Mouse (Mus musculus) erythroid progenitor cell, adult 5-6 weeks (primary cell): ENCODE results near the gene Mars. TPM values are rescaled to one million over a fixed set of nuclear protein-coding genes. Genes with fewer than 3 reads are reported as not detected.
"Not testable (repeated sequence)": the region's sequence is repeated elsewhere in the genome, so short reads cannot be mapped to it uniquely, and the experiment has no call there.

Experiments used
- ATAC-seq: replicated peaks from 2 replicates; pipeline ENCODE4 v1.8.0; 2016; ENCODE audit warnings: moderate number of reproducible peaks, mild to moderate bottlenecking, moderate TSS enrichment, inconsistent platforms; ENCODE audit not compliant: poor library complexity, low FRiP score, severe bottlenecking
- total RNA-seq, 2 experiments: library from RNA; stranded (forward) in 1 of 2; stranded (reverse) in 1 of 2; fragments of 150-400 nt in 1 of 2; fragments of 186-747, 209-891 nt in 1 of 2; gene quantifications; 2 replicates each; pipeline versions ENCODE4 v1.2.3 to v1.2.4; 2015 to 2017; ENCODE audit warnings: low replicate concordance in 2 of 2

Mars gene
- total RNA-seq, 2 experiments from 2014 or later = 80.9 to 98.9 TPM

DNA sequence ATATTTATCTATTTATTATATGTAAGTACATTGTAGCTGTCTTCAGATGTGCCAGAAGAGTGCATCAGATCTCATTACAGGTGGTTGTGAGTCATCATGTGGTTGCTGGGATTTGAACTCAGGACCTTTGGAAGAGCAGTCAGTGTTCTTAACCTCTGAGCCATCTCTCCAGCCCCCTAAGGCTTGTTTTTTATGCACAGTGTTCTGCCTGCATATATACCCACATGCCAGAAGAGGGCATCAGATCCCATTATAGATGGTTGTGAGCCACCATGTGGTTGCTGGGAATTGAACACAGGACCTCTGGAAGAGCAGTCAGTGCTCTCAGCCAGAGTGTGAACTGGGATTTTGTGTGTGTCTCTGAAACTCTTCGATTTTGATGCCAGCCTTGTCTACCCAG is 3.4 kb upstream of the Mars start:
- not testable (repeated sequence) for ATAC-seq

DNA sequence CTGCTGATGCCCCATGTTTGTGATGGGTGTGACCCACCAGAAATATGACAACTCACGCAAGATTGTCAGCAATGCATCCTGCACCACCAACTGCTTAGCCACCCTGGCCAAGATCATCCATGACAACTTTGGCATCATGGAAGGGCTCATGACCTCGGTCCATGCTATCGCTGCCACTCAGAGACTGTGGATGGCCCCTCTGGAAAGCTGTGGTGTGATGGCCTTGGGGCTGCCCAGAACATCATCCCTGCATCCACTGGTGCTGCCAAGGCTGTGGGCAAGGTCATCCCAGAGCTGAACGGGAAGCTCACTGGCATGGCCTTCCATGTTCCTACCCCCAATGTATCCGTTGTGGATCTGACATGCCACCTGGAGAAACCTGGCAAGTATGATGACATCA is 1.9 kb upstream of the Mars start:
- not testable (repeated sequence) for ATAC-seq

DNA sequence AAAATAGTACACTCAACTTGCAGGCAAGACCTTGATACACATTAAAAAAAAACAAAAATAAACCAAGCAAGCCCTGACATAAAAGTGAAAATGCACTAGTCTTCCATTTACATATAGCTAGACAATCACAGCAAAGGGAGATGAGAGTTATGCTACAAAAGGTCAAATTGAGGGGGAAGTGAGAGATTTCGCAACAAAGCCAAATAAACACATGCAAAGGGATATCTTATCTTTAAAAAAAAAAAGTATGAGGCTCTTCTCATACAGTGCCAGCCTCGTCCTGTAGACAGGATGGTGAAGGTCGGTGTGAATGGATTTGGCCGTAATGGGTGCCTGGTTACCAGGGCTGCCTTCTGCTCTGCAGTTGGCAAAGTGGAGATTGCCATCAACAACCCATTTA is 1.3 kb upstream of the Mars start:
- ATAC-seq = no peak

DNA sequence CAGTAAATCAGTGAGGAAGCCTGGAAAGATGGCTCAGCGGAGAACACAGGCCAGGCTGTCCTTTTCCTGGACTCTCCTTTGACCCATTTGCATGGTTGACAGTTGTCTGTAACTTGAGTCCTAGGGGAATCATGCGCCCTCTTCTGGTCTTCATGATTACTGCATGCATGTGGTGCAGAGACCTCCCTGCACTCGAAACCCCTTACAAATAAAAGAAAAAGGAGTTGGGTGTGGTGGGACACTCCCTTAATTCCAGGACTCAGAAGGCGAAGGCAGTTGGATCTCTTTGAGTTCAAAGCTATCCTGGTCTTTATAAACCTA is 730 bp upstream of the Mars start:
- ATAC-seq = peak; percentile 79

DNA sequence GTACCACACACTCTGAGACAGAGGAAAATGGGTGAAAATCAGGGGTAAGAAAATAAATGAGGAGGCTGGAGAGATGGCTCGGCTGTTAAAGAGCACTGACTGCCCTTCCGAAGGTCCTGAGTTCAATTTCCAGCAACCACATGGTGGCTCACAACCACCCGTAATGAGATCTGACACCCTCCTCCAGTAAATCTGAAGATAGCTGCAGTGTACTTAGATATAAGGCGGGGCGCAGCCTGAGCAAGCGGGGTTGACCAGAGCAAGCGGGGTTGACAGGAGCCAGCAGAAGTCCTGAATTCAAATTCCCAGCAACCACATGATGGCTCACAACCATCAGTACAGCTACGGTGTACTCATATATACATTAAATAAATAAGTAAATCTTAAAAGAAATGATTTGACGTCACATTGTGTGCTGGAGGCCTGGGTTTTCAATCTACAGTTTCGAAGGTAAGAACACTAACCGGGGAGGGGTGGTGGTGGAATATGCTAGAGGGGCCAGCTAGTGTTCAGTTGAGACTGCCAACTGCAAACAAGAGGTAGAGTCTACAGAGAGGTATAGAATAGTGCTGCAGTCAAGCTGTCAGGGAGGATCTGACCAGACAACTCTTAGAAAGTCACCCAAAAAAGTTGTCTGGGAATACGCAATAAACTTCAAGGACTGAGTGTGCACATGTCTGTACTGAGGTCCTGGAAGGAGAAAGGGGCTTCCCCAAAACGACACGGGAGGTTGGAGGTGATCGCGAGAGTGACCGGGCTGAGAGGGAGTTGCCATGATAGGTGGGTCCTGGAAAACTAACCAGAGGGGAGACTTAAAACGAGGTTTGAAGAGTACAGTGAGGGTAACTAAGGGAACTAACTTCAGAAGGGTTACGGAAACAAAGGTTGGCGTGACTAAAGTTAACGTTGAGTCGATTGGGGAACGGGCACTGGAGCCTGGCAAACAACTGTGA is 787 bp downstream of the Mars start:
- ATAC-seq = peak; percentile 26; the same call in 1 of the 2 replicates

DNA sequence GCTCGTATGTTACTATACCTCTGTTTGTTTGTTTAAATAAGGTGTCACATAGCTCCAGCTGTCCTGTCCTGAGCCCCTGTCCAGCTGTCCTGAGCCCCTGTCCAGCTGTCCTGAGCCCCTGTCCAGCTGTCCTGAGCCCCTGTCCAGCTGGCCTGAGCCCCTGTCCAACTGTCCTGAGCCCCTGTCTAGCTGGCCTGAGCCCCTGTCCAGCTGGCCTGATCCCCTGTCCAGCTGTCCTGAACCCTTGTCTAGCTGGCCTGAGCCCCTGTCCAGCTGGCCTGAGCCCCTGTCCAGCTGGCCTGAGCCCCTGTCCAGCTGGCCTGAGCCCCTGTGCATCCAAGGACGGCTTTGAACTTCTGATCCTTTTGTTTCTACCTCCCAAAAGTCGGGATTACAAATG is 2.4 kb downstream of the Mars start:
- not testable (repeated sequence) for ATAC-seq

DNA sequence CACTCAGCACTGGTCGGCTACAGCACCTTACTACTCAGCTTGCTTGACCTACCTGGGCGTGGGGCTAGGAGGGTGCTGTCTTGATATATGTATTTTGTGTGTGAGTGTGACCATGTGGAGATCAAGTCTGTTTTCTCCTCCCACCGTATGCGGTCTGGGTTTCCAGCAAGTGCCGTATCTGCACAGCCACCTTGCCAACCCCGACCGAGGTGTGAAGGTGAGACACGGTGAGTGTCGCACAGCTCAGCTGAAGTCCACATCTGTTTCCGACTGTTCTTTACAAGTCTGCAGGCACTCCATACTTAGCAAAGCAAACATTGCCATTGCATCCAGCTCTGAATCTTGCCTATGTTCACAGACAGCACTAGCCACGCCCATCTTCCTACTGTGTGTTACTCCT is 8.4 kb downstream of the Mars start:
- ATAC-seq = no peak

DNA sequence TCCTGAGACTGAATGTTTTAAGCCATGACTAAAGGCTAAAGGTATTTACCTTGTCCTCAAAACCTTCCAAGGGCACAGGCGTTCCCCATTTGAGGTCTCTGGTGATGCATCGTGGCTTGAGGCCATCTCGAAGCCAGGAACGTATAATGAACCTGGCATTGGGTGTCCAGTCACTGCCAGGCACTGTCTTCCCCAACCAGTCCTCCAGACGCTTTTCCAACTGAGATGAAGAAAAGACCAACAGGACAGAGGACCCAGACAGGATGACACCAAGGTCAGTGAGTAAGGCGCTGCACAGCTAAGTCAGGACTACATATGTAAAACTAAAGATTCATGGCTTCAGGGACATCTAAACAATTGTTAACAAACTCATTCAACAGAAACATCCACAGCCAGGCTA is 11.2 kb downstream of the Mars start:
- ATAC-seq = no peak

DNA sequence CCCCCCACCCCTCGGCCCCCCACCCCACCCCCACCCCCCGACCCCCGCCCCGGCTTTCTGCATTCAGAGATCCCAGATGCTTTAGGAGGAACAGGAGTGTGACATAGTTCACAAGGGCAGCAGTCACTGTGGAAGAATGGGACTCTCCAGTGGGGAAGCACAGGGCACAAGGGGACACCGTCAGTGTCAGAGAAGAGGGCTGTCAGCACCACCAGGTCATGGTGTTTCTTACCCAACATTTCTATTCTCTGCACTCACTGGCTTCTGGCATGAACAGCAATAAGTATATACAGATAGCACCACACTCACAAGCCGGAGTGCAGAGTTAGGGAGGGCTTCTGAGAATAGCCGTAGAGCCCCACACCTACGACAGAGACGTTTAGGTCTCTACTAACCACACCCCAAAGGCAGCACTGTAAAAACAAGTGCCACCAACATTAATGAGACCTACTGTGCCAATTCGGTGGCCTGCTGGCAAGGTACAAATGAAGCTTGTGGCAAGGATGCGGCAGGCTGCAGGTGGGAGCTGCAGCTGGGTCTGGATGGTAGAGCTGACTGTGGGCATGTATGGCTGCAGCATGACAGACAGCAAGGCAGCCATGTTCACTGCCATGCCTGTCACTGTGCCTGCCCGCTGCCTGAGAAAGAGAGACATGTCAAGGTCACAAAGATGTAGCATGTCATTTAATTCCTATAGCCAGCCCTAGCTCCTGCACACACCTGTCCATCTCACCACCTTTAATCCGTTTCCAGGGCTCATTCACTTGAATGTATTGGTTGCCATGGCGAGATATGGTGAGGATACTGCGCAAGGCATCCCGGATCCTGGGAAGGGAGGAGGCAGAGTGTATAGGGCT is 14.3 kb downstream of the Mars start:
- no peak for ATAC-seq

DNA sequence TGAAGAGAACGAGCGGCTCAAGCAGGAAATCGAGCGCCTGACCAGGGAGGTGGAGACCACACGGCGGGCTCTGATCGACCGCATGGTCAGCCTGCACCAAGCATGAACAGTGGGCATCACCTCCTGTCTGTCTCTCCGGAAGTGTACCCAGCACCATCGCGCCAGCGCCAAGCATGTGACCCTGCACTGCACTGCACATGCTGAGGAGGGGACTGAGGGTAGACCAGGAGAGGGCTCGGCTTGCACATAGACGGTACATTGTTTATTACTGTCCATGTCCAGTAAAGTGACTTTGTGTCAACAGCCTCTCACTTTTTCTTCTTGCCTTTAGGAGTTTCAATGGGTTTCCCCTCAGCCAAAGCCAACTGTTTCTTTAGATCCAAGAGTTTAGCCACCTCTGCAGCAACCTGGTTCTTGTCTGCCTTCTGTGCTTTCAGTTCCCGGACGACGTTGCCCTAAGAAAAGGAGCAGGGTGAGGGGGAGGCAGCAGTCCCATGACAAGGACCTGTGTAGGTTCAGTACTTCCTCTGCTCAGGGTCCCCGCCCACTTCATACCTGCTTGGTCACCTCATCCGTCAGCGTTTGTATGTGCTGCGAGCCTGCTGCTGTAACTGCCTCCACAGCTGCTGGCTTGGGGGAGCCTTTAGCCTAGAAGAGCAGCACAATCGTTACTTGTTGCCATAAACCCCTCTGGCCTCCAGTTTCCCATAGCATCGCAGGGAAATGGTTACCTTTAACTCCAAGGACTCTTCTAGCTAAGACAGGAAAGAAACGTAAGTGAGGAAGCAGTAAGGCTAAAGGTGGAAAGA is 15.4 kb downstream of the Mars start:
- no peak for ATAC-seq

DNA sequence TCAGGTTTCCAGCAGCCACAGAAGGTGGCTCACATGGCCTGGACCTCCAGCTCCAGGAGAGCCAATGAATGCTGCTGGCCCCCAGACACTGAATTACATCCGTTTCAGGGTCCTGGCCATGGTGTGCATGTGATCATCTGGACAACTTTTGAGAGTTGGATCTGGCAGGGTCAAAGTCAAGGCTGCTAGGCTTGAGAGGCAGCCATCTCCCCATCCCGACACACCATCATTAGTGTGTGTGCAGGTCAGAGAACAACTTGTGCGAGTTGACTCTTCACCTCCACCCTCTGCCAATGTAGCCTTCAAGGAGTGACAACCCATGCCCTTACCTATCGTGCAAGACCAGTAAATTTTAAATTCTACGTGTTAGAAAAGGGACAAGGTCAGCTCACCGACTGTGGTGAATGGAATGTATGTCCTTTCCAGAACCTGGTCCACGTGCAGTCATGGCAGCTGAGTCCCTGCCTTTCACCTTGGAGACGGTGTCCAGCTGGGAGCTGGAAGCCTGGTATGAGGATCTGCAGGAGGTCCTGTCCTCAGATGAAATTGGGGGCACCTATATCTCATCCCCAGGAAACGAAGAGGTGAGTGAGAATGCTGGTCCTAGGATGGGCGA is 16.6 kb downstream of the Mars start:
- no peak for ATAC-seq

DNA sequence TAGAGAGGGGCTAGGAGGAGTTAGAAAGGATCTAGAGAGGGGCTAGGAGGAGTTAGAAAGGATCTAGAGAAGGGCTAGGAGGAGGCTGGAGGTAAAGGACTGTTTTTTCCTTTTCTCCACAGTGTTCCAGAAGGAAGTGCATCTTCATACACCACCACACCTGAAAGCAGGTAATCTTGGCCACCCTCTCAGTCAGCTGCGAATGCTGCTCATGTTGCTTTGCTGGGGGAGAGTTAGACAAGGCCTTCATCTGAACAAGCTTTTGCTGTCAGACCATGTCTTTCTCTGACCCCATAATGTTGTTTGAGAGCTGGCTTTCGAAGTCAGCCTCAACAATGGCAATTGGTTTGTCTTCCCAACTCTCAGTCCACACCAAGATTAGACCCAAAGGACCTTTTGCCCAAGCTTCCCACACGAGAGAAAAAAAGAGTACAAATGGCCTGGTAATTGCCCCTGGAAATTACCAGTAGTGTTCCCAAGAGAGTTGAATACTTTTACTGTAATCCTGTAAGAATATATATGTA is 17.9 kb downstream of the Mars start:
- no peak for ATAC-seq

DNA sequence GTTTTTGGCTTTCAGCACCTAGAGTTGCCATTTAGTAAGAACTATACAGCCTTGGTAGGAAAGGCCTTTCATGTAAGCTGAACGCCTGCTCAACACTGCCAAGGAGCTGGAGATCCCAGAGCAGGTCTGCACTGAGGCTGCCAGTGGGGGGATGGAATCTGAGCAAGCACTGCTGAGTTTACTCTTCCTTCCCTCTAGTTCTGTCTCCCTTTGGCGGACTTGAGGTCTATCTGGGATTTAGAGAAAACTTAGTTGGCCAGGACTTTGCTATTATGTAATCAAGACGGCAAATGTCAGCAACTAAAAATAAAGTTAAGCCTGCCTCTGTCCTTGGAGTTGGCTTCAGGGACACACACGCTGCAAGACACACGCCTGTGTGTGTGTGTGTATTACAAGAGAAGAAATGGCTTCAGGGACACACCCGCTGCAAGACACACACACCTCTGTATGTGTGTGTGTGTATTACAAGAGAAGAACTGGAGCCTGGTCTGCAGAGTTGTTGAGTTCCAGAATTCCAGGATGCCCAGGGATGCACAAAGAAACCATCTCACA is 18.5 kb downstream of the Mars start:
- ATAC-seq = no peak

DNA sequence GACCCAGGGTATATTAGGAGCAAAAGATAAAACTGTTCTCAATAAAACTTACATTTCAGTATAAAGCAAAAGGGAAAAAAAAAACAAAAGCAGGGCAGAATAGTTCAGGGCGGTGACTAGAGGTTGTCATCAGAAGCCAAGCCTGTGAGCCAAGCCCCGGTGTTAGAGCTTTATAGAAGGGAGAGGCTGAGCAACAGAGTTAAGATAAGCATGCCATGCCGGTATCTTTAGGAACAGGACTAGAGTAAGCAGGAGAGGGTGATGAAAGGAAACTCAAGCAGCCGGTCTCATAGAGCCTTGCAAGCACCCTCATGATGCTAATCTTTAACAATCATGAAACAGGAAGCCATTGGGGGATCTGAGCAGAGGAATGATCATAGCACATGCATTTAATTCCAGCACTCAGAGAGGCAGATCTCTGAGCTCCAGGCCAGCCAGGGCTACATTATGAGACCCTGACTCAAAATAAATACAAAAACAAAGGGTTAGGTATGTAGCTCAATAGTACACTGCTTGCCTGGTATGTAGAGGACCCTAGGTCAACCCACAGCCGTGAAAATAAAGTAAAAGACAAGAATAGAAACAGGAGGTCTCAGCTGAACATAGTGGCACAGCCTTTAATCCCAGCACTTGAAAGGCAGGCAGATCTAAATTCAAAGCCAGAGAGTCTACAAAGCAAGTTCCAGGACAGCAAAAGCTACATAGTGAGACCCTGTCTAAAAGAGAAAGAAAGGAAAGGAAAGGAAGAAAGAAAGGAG is 19.5 kb downstream of the Mars start:
- peak; percentile 50 for ATAC-seq

DNA sequence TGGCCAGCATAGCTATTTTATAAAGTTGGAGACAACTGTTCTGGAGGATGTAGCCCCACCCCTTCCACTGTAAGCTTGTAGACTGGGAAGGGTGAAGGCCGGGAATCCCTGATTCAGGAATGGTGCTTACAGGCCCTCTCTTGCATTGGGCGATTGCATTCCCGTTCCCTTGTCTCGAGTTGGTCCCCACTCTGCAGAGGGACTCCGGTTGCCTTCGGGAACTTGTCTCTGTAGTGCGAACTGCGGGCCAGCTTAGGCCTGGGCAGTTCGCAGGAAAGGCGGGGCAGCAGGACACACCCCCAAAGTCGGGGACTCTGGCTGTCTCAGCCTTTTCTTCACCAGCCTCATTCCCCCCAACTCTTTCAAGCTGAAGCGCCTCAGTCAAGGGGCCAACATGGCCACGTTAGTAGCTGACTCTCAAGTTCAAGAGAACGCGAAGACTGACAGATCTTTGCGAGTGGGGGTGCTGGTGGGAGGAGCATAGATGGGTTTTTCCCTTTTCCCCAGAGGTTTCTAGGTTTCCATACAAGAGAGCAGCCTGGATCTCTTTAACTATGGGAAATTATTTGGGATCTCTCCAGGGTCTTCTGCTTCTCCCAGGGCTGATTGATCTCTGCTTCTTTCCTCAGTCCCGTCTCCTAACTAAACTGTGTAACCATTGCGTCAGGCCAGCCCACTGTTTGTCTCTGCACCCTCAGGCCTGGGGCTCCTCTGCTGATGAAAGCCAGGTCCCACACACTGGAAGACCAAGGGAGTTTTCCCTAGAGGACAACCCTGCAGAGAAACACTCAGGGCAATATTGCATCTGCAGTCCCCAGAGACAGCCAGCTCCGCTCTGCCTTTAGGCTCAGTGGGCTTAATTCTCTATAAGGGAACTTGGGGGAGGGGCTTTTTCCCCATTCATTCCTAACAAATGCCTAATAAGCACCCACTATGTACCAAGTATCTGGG is 20.4 kb downstream of the Mars start:
- peak; percentile 43 for ATAC-seq

DNA sequence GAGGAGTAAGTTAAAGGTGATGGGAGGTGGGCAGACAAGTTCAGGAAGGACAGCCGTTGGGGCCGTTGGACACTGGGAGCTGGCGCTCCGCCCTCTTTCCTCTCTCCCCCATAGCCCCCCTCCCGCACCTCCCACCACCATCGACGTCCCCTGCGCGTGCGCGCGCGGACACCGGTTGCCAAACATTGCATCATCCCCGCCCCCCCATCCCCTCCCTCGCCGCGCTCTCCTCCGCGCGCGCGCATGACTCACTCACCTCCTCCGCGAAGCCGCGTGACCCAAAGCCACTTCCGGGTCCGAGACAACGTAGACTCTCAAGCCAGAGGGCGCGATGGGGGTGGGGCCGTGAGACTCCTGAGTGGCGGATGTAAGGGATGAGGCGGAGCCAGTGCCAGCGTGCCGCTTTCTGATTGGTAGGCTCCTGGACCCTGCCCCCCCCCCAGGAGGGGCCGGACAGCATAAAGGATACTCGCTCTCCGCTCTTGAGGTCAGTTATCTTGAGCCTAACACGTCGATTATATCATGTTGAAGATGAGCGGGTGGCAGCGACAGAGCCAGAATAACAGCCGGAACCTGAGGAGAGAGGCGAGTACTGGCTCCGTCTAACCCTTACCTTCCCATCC is 21.2 kb downstream of the Mars start:
- ATAC-seq = peak; percentile 74
